Mouse (Mus musculus) embryo, embryonic 11 days (tissue): Measurements from ENCODE around the gene Prdm16.

Source experiments
- DNase-seq: peaks from one replicate; pipeline ENCODE4 v3.0.0-alpha.2; 2015

Gene Prdm16

GRCm38 (mm10) chr4:154549961-154550393 is 86.7 kb downstream of the Prdm16 start:
- DNase-seq = peak; percentile 60

DNA sequence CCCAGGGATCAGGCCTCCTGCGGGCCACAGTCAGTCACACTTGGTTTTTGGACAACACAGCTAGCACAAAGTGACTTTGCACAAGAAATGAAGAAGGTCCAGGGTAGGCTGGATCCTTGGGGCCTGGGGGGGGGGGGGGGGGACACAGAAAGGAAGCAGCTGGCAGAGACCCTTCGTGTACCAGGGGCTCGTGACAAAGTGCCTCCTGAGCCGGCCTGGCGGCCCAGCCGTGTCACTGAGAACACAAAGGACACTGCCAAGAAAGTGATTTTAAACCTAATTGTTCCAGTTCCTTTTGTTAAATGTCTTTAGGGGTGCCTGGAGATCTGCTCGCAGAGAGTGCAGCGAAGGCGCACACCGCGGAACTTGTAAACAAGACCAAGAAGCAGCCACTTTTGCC is 87.2 kb downstream of the Prdm16 start:
- no peak for DNase-seq

- no peak for DNase-seq
These were observed 89.4 kb downstream of the Prdm16 start for GRCm38 (mm10) chr4:154547176-154547855.

DNA sequence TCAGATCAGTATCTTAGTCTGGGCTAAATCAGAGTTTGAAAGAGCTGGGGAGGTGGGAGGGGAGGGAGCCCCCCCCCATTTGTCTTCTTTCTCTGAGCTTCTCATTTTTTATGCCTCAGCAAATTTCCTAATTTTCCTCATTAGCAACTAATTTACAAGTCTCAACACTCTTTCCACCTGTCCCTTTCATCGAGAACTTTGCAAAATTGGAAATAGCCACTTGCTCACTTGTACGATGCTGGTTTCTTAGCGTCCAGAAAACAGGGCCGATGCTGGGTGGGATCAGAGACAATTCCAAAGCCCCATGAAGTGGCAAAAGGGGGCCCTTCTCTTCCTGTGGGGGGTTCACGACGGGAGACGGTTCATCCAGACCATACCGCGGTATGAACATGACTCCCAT is 91.4 kb downstream of the Prdm16 start:
- DNase-seq = no peak

DNA sequence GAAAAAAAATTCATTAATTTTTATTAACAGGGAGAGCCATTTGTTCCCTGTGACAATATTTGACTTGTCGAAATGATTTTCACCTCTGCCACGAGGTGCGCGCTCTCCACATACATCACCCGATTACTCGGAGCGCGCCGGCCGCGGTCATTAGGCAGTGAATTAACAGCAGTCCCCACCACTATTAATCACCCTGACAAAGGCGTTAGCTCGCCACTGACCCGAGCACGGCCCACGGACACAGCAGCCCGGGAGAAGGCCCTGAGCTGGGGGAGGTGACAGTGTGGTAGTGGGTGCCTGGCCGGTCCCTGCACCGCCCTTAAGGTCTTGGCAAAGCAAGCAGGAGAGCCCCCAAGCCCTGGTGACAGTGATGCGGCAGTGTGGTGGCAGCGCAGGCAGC is 92.8 kb downstream of the Prdm16 start:
- DNase-seq = peak; percentile 73

DNA sequence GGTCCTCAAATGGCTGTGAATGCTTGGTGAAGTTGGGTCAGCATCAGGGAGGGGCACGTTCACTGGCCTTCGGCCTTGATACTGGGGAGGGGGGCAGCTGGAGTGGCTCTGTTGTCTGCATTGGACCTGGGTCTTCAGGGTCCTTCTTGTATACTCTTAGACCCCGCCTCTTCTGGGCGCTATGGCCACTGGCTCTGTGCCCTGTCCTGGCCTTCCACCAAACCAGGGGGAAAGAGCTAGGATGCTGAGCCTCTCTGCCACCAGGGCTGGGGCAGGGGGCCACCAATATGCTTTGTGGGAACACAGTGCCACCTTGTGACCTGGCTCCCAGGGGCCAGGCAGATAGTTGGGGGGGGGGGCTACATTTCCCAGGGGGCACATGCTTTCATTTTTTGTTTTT is 93.5 kb downstream of the Prdm16 start:
- no peak for DNase-seq

DNA sequence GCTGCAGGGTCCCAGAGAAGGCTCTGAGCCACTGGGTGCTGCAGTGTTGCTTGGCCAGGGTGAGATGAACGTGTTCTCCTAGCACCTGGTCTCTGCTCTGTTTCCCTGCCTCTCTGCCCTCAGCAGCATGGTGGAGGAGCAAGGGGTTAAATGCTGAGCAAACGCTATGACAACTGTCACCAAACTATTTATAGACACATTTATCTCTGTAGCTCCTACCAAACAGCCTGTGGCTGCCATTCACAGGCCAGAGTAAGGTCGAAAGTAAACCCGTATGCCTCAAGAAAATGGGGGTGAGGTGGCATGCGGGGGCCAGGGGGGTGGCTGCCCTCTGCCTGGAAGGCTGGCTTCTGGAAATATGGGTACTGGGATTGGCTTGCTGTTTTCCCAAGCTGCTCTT is 94.1 kb downstream of the Prdm16 start:
- no peak for DNase-seq

- no peak for DNase-seq
These were observed 94.9 kb downstream of the Prdm16 start for GRCm38 (mm10) chr4:154541632-154542276.

DNA sequence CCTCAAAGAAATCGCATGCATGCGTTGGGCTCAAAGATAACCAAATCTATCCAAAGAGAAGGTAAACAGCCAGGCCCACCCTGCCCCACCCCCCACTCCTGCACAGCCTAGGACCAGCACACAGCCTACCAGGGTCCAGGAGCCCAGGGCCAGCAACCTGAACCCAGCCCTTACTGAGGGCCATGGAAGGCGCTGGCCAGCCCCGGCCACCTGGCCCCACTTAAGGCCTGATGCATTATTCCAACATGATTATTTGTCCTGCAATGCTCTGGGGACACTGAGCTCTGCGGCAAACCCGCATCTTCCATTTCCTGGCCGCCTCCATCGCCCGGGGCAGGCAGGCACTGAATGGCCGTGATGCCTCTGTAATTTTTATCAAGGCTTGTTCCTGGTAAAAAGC is 96.0 kb downstream of the Prdm16 start:
- DNase-seq = peak; percentile 66

DNA sequence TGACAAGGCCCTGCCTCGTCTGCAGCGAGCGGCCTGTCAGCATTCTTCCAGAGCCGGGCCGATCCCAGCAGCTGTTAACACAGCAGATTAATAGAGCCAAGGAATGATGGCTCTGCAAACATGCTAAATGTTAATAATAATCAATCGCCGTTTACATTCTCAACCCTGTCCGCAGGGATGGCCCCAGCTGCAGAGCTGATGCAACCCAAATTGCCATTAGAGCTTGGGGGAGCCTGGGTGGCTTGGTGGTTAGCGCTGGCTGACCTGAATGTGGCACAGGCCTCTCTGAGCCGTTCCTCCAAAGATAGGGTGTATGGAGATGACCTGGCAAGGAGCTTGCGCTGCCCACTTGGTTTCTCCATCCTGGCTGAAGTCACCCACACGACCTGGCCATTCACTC is 97.0 kb downstream of the Prdm16 start:
- DNase-seq = peak; percentile 39

GRCm38 (mm10) chr4:154538727-154539126 is 97.9 kb downstream of the Prdm16 start:
- DNase-seq = no peak

DNA sequence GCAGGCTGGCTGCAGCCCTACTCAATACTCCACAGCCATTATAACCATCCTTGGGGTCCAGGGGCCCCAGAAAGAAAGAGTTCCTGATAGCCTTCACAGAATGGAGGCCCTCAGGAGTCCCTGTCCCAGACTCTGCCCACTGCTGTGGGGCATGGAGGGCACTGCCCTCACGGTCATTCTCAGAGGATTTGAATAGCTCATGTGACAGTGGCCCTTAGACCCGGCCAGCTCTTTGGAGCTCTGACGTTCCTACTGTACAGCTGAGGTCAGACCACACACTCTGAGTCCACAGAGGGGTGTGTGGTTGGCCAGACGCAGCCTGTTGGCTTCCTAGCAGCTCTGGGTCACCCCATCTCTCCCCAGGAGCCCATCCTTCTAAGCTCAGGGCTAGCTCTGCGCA is 100.6 kb downstream of the Prdm16 start:
- DNase-seq = no peak

DNA sequence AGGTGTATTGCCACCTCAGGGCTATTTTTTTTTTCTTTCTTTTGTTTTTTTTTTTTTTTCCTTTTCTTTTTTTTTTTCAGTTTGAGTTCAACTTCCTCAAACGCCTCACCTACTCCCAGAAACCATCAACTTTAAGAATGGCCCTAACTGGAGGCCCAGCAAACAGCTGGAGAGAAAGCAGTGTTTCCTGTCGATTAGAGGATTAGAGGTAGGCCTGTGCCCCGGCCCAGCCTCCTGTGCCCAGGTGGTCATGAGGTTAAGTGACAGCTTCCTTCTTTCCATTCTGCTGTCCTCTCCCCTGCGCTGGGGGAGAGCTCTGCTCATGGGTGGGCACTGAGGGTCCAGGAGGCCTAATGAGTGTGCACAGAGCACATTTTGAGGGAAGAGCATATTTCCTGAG is 105.3 kb downstream of the Prdm16 start:
- no peak for DNase-seq

GRCm38 (mm10) chr4:154530336-154530735 is 106.3 kb downstream of the Prdm16 start:
- DNase-seq = no peak

DNA sequence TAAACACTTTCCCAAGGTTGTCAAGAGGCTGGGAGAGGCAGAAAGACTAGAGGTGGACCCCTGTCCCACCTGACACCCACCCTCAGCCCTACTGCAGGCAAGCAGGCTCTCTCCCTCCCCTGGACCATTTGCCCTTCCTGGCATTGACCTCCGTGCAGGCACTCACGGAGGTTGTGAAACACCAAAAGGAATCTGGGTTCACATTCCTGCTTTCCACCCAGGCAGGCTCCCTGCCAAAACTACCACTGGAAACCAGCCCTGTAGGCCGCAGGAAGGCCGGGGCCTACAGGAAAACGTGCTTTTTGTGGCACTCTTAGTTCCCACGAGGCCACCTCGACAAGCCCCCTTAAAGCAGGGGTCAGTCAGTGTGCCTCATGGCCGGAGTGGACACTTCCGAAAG is 109.2 kb downstream of the Prdm16 start:
- no peak for DNase-seq

DNA sequence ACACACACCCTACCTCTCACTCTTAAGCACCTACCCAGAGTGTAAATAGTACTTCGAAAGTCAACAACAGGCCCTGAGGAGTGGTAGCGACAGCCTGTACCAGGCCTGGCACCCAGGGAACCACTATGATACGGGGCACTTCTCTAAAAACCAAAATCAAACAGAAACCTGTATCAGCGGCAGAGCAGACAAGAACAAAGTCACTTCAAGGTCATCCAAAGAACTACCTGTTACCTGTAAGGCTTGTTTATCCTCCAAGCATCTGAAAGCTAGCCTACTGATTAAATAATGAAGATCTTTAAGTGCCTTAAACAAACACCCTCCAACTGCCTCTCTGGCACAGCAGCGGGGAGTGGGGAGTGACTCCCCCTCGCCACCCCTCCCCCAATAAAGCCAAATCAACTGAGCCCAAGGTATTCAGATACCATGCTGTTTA is 110.3 kb downstream of the Prdm16 start:
- DNase-seq = no peak

DNA sequence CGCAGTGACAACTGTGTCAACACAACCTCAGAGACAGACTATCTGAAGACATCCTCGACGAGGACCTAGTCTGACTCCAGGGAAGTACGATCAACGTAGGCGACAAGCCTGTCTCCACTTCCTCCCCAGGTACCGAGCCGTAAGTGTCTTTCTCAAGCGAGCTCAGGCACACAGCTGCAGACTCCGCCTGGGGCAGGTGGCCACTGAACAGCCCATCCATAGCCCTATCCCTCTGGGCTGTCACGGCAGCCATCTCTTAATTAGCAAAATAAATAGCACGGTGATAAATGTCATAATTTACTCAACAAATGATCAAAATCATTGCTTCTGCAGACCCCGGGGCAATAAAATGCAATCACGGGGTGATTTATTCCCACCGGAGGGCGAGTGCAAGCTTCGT is 112.8 kb downstream of the Prdm16 start:
- no peak for DNase-seq

DNA sequence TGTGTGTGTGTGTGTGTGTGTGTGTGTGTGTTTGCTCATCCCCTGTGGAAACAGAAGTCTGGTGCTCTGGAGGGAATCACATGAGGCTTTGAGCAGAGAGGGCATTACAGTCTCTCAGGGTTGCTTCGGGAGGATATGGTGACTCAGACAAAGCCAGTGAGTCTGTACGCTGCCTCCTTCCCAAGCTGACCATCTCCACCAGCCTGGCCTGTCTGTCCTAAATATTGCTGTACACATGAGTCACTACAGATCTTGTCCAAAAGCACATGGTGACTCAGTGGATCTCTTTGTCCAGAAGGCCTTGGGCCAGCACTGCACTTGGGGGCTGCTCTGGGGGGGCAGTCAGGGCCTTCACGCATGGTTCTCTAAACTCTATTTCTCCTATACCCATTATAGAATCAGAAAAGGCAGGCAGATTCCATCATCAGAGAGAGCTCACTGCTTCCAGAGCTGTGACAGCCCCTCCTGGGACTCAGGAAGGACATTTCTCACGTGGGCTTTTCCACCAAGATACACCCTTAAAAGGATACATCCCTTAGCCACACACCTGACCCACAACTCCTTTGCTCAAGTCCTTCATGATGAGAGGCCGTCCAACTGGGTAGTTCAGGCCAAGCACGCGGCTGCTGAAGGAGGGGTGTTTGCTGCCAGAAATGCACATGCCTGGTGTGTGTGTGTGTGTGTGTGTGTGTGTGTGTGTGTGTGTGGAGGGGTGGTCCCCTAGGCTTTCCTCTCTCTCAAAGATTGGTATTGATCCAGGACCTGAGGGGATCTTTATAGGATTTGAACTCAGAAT is 114.6 kb downstream of the Prdm16 start:
- DNase-seq = no peak

GRCm38 (mm10) chr4:154519470-154520037 is 117.1 kb downstream of the Prdm16 start:
- DNase-seq = no peak

DNA sequence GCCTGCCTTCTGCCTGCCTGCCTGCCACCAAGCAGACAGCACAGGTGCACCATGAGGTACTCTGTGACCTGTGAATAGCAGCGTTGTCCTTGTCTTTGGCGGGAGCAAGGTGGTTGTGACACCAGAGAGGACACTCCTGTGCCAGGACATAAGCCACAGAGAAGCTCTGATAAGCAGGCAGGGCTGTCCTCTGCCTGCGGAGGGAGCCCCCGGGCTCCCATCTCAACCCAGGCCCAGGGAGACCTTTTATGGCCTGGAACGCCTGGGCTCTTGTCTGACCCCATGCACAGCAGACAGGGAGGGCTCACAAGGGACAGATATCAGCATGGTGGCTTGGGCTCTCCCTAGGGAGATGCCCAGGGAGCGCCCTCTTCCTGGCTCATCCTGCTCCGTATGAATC is 118.7 kb downstream of the Prdm16 start:
- DNase-seq = no peak

- DNase-seq = no peak
These were observed 120.2 kb downstream of the Prdm16 start for GRCm38 (mm10) chr4:154516470-154516869.

DNA sequence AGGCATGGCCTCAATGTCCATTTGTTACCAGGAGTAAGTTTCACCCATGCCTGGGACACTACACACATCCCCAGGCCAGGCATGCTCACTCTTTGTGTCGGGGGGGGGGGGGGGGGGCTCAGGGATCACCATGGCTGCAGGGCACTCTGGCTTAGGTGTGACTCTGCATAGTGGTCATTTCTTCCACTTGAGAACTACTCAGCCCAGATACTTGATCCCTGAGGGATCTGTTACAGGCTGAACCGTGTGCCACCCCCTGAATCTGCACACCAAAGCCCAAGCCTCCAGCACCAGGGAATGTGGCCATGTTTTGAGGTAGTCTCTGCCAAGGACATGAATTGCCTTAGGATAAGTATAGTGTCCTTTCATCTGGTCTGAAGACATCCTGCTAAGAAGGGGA is 123.0 kb downstream of the Prdm16 start:
- DNase-seq = no peak

- no peak for DNase-seq
These were observed 124.1 kb downstream of the Prdm16 start for GRCm38 (mm10) chr4:154512518-154513090.
